14 mouse cellular contexts compared by ENCODE assay signal in the genomic region with DNA sequence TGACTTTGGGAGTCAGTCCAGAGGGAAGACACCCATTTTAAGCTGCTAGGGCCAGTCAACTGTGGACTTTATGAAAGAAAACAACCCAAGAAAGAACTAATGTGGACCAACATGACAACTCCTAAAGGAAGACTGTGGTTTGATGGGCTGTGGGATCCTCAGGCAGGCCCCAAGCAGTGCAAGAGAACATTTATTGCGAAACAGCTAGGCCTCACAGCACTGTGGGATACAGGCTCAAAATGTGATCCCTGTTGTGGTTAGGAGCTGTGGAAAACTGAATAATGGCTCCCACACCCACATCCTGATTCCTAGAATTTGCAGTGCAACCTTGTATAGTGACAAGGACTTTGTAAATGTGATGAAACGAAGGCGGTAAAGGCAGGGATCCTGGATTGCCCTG.
"Had no signal": no experiment of that assay in that cellular context is flagged by ENCODE, and none has a peak within 500 bp of the region (broad histone marks: within the 10 kb centered on the region; RNA-seq: fewer than 3 reads in every experiment).

No protein-coding gene starts in this region.

- H3K4me3 ChIP-seq: kidney, embryonic 15.5 days; limb, embryonic 13.5 days; midbrain, embryonic 10.5 days; neural tube, embryonic 12.5 days had no signal

- H3K27me3 ChIP-seq: kidney, embryonic 15.5 days; limb, embryonic 13.5 days had no signal

- DNase-seq: kidney, adult 2 months; kidney, postnatal 14 days; layer of hippocampus, postnatal 36 days; lung, adult 18-20 months; lung, postnatal 36 days; midbrain, embryonic 14.5 days; thymus, adult 2 months; thymus, postnatal 36 days had no signal

- H3K4me2 ChIP-seq: kidney, embryonic 15.5 days; limb, embryonic 13.5 days; neural tube, embryonic 12.5 days had no signal

- H3K27ac ChIP-seq: kidney, embryonic 15.5 days; limb, embryonic 13.5 days; liver, embryonic 14.5 days; midbrain, embryonic 10.5 days; neural tube, embryonic 12.5 days; stomach, postnatal 0 days had no signal

- H3K36me3 ChIP-seq: kidney, embryonic 15.5 days; limb, embryonic 13.5 days; midbrain, embryonic 10.5 days; neural tube, embryonic 12.5 days had no signal

- H3K9ac ChIP-seq: kidney, embryonic 15.5 days; limb, embryonic 13.5 days; liver, embryonic 14.5 days; neural tube, embryonic 12.5 days had no signal

- H3K4me1 ChIP-seq: kidney, embryonic 15.5 days; limb, embryonic 13.5 days; midbrain, embryonic 10.5 days; neural tube, embryonic 12.5 days had no signal
